Mouse (Mus musculus): Measurements from ENCODE around the gene Gcsam. TPM values are rescaled to one million over a fixed set of nuclear protein-coding genes. Genes with fewer than 3 reads are reported as not detected.

Gcsam gene
- 0.10 TPM in 1 of 2 replicates, not detected in the other for polyA plus RNA-seq (2015; fragmentation: Nextera tagmentation; extraction: Ambion mirVana)

- H3K27ac ChIP-seq (replicated peaks) = no peak within 1 kb of the TSS
- no peaks in the 10 kb centered on the region for H3K36me3 ChIP-seq
- no peak within 1 kb of the TSS for H3K4me3 ChIP-seq
- H3K9me3 ChIP-seq = no peaks in the 10 kb centered on the region
- H3K27me3 ChIP-seq = no peaks in the 10 kb centered on the region
- WGBS = 88% methylated on average over 4 of the region's 4 CpGs
- ATAC-seq (ENCODE audit: low read depth) = no peak
- H3K9ac ChIP-seq = no peak within 1 kb of the TSS
- H3K4me2 ChIP-seq = no peak within 1 kb of the TSS
- H3K4me1 ChIP-seq (replicated peaks) = no peaks in the 10 kb centered on the region
These were observed at the start of gene Gcsam for GRCm38 (mm10) chr16:45610267-45610666. TSS of gene Gcsam (plus strand) at chr16:45610380.

- 69% methylated on average over 3 of the region's 3 CpGs for WGBS
- H3K27ac ChIP-seq (replicated peaks) = no peak overlapping the region
- H3K9me3 ChIP-seq = no peaks in the 10 kb centered on the region
These were observed 48.4 kb upstream of the Gcsam start for GRCm38 (mm10) chr16:45561747-45562146.

GRCm38 (mm10) chr16:45572307-45572706 is 37.9 kb upstream of the Gcsam start:
- no peak overlapping the region for H3K4me2 ChIP-seq
- no peaks in the 10 kb centered on the region for H3K36me3 ChIP-seq
- no peaks in the 10 kb centered on the region for H3K9me3 ChIP-seq
- H3K27ac ChIP-seq (replicated peaks) = no peak overlapping the region
- WGBS = 89% methylated on average over 3 of the region's 3 CpGs
- no peaks in the 10 kb centered on the region for H3K27me3 ChIP-seq
- no peaks in the 10 kb centered on the region for H3K4me1 ChIP-seq (replicated peaks)
- H3K9ac ChIP-seq = no peak overlapping the region
- ATAC-seq (ENCODE audit: low read depth) = no peak
- H3K4me3 ChIP-seq = no peak overlapping the region

More at GRCm38 (mm10) chr16:45561747-45562146, 48.4 kb upstream of the Gcsam start:
- Histone ChIP-seq H3K36me3 (no peaks in the 10 kb centered on the region), H3K4me2 (no peak overlapping the region), H3K4me1 (replicated peaks) (no peaks in the 10 kb centered on the region), H3K4me3 (no peak overlapping the region), H3K27me3 (no peaks in the 10 kb centered on the region), H3K9ac (no peak overlapping the region)
- ATAC-seq (ENCODE audit: low read depth) = no peak

DNA sequence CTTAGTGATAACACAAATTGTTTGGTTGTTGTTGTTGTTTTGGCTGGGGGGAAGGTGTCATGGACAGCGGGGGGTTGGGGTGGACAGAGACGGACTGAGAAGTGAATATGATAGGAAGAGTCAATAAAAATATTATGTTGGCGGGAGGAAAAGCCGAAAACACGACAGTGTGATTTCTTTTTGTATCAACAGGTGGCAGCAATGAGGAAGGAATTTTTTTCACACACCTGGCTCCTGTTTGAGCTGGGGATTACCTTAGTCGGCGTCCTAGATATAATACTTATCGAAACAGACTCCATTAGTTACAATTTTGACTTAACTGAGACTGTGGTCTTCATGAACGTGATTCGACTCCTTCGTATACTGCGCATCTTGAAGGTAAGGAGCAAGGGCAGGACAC is 30.3 kb upstream of the Gcsam start:
- Histone ChIP-seq H3K4me3 (no peak overlapping the region), H3K4me1 (replicated peaks) (no peaks in the 10 kb centered on the region), H3K36me3 (no peaks in the 10 kb centered on the region), H3K9ac (no peak overlapping the region), H3K27ac (replicated peaks) (no peak overlapping the region), H3K4me2 (no peak overlapping the region), H3K27me3 (no peaks in the 10 kb centered on the region), H3K9me3 (no peaks in the 10 kb centered on the region)
- 74% methylated on average over 12 of the region's 12 CpGs for WGBS
- ATAC-seq (ENCODE audit: low read depth) = no peak

GRCm38 (mm10) chr16:45582512-45582911 is 27.7 kb upstream of the Gcsam start:
- no peak overlapping the region for H3K4me3 ChIP-seq
- H3K27ac ChIP-seq (replicated peaks) = no peak overlapping the region
- no peak overlapping the region for H3K9ac ChIP-seq
- H3K4me2 ChIP-seq = no peak overlapping the region
- ATAC-seq (ENCODE audit: low read depth) = no peak
- H3K9me3 ChIP-seq = no peaks in the 10 kb centered on the region
- H3K27me3 ChIP-seq = no peaks in the 10 kb centered on the region
- H3K36me3 ChIP-seq = no peaks in the 10 kb centered on the region
- H3K4me1 ChIP-seq (replicated peaks) = no peaks in the 10 kb centered on the region
- WGBS = 28% methylated on average over 2 of the region's 2 CpGs

GRCm38 (mm10) chr16:45593656-45594055 is 16.5 kb upstream of the Gcsam start:
- H3K27ac ChIP-seq (replicated peaks) = no peak overlapping the region
- H3K4me1 ChIP-seq (replicated peaks) = no peaks in the 10 kb centered on the region
- H3K9me3 ChIP-seq = no peaks in the 10 kb centered on the region
- H3K36me3 ChIP-seq = no peaks in the 10 kb centered on the region
- no peak overlapping the region for H3K4me2 ChIP-seq
- H3K9ac ChIP-seq = no peak overlapping the region
- no peak for ATAC-seq (ENCODE audit: low read depth)
- no peaks in the 10 kb centered on the region for H3K27me3 ChIP-seq
- H3K4me3 ChIP-seq = no peak overlapping the region
- WGBS = 53% methylated on average over 1 of the region's 1 CpGs

- no peak overlapping the region for H3K9ac ChIP-seq
- no peaks in the 10 kb centered on the region for H3K36me3 ChIP-seq
- H3K9me3 ChIP-seq = no peaks in the 10 kb centered on the region
- H3K27me3 ChIP-seq = no peaks in the 10 kb centered on the region
- no peaks in the 10 kb centered on the region for H3K4me1 ChIP-seq (replicated peaks)
- no peak overlapping the region for H3K4me2 ChIP-seq
- no peak overlapping the region for H3K4me3 ChIP-seq
- no peak for ATAC-seq (ENCODE audit: low read depth)
- no peak overlapping the region for H3K27ac ChIP-seq (replicated peaks)
These were observed 14.7 kb upstream of the Gcsam start for GRCm38 (mm10) chr16:45595494-45595893.

DNA sequence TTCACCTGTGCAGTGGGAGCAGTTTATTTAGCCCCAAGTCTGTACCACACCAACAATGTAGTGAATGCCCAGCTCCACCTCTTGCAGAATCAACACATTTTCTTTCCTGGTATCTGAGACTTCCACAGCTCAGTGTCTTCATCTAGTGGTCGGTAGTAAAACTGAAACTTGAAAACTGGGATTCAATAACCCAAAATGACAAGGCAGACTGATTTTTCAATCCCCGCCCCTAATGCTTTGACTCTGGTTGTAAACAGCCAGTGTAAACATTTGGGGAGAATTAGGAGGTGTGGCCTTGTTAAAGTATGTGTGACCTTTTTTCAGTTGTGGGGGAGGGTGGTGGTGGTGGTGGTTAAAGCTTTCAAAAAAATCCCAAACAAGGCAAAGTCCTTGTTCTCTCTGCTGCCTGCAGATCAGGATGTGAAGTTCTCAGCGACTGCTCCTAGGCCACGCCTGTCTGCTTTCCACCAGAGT is 1.7 kb upstream of the Gcsam start:
- H3K9ac ChIP-seq = no peak overlapping the region
- H3K27me3 ChIP-seq = no peaks in the 10 kb centered on the region
- WGBS = 43% methylated on average over 4 of the region's 4 CpGs
- no peaks in the 10 kb centered on the region for H3K4me1 ChIP-seq (replicated peaks)
- no peaks in the 10 kb centered on the region for H3K36me3 ChIP-seq
- no peak overlapping the region for H3K4me2 ChIP-seq
- no peak overlapping the region for H3K4me3 ChIP-seq
- no peak for ATAC-seq (ENCODE audit: low read depth)
- H3K9me3 ChIP-seq = no peaks in the 10 kb centered on the region
- H3K27ac ChIP-seq (replicated peaks) = no peak overlapping the region

DNA sequence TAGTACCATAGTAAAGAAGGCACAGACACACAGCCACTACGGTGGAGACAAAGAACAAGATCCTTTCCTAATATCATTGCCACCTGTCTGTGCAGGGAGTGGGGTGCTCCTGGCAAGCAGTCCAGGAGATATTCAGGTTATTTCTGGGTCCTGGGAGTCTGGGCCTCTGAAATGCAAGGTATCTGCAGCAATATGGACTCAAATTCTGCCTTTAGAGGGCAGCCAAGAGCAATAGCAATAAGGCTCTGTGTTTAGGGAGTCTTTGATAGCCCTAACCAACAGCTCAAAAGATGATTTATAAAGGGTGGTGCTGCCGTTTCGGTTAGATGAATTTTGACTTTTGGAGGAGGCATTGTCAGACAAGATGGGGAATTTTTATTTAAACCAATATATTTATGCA is 880 bp upstream of the Gcsam start:
- Histone ChIP-seq H3K27me3 (no peaks in the 10 kb centered on the region), H3K4me2 (no peak overlapping the region), H3K4me1 (replicated peaks) (no peaks in the 10 kb centered on the region), H3K9me3 (no peaks in the 10 kb centered on the region), H3K9ac (no peak overlapping the region), H3K27ac (replicated peaks) (no peak overlapping the region), H3K4me3 (no peak overlapping the region), H3K36me3 (no peaks in the 10 kb centered on the region)
- ATAC-seq (ENCODE audit: low read depth) = no peak
- WGBS = 75% methylated on average over 3 of the region's 3 CpGs

- H3K4me3 ChIP-seq = no peak overlapping the region
- no peaks in the 10 kb centered on the region for H3K27me3 ChIP-seq
- H3K4me2 ChIP-seq = no peak overlapping the region
- ATAC-seq (ENCODE audit: low read depth) = no peak
- H3K9ac ChIP-seq = no peak overlapping the region
- no peaks in the 10 kb centered on the region for H3K9me3 ChIP-seq
- WGBS = 68% methylated on average over 2 of the region's 2 CpGs
- H3K4me1 ChIP-seq (replicated peaks) = no peaks in the 10 kb centered on the region
- no peaks in the 10 kb centered on the region for H3K36me3 ChIP-seq
- no peak overlapping the region for H3K27ac ChIP-seq (replicated peaks)
These were observed 3.1 kb downstream of the Gcsam start for GRCm38 (mm10) chr16:45613247-45613646.

DNA sequence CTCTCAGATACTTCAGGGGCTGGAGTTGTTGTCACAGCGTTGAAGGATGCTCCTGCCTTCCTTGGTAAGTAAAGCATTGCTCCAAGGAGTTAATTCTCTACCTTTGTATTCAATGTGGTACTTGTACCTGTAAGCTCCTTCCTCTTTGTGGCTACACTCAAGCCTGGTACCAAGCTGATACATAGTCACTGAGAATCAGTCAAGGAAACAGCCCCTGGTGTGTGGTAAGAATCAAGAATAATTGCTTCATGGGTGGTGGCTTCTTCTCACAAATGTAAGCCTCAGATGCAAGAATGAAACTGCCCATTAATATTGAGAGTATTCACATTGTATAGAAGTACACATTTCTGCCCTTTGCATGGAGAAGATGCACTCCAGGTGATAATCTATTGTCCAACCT is 5.8 kb downstream of the Gcsam start:
- Histone ChIP-seq H3K9ac (no peak overlapping the region), H3K9me3 (no peaks in the 10 kb centered on the region), H3K4me1 (replicated peaks) (no peaks in the 10 kb centered on the region), H3K4me2 (no peak overlapping the region), H3K27me3 (no peaks in the 10 kb centered on the region), H3K4me3 (no peak overlapping the region), H3K27ac (replicated peaks) (no peak overlapping the region), H3K36me3 (no peaks in the 10 kb centered on the region)
- ATAC-seq (ENCODE audit: low read depth) = no peak
- 81% methylated on average over 1 of the region's 1 CpGs for WGBS

DNA sequence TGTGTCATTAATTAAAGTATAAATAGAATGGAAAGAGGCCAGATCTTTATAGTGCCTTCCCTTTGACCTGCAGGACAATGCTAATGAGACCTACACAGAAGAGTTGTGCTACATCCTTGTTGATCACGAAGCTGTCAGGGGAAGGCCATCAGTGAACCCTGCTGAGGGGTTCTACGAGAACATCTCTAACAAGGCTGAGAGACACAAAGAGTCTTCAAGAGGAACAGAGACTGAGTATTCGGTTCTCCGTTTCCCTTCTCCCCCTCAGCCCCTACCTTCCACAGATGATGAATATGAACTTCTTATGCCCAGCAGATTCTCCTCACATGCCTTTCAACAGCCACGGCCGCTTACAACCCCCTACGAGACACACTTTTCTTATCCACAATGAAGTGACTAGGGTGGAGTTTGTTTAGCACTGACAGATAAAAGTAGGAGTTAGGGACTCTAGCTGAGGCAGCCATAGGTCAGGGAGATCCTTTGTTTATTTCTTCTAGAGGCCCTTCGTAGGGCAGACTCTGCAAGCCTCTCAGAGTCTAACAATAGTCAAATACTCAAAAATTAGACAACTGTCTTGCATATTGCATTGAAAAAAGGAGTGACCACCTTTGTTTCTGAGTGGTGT is 9.7 kb downstream of the Gcsam start:
- Histone ChIP-seq H3K4me2 (no peak overlapping the region), H3K27ac (replicated peaks) (no peak overlapping the region), H3K9me3 (no peaks in the 10 kb centered on the region), H3K4me1 (replicated peaks) (no peaks in the 10 kb centered on the region), H3K27me3 (no peaks in the 10 kb centered on the region), H3K4me3 (no peak overlapping the region), H3K9ac (no peak overlapping the region), H3K36me3 (no peaks in the 10 kb centered on the region)
- no peak for ATAC-seq (ENCODE audit: low read depth)
- WGBS = 79% methylated on average over 8 of the region's 8 CpGs

- no peak overlapping the region for H3K4me3 ChIP-seq
- no peak overlapping the region for H3K27ac ChIP-seq (replicated peaks)
- 87% methylated on average over 4 of the region's 4 CpGs for WGBS
- H3K4me1 ChIP-seq (replicated peaks) = no peaks in the 10 kb centered on the region
- no peaks in the 10 kb centered on the region for H3K36me3 ChIP-seq
- no peak for ATAC-seq (ENCODE audit: low read depth)
- no peak overlapping the region for H3K4me2 ChIP-seq
- H3K9me3 ChIP-seq = no peaks in the 10 kb centered on the region
- no peaks in the 10 kb centered on the region for H3K27me3 ChIP-seq
- no peak overlapping the region for H3K9ac ChIP-seq
These were observed 13.1 kb downstream of the Gcsam start for GRCm38 (mm10) chr16:45623230-45623629.

All from neural tube, embryonic 13.5 days (tissue).